Mouse (Mus musculus): ENCODE data around the gene Kcnb1.

Kcnb1 gene

DNA sequence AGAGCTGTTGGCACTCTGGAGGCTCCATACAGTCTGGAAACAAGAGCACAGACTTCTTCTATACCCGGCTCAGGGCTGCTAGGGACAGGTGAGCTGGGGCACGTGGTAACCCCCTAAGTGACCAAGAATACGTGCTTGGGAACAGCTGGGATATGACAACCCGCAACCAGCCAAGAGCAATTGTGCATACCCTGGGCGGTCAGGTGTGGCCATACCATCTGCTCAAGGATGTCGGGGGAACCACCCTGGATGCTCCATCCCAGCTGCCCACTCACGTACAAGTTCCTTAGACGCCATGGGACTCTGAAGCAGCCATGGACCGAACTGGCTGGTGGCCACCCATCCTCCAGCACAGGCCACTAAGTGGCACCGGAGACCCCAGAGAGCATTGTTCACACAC, 26.8 kb downstream of the Kcnb1 start:
- DNase-seq (ENCODE audit: low read depth), result no peak

DNA sequence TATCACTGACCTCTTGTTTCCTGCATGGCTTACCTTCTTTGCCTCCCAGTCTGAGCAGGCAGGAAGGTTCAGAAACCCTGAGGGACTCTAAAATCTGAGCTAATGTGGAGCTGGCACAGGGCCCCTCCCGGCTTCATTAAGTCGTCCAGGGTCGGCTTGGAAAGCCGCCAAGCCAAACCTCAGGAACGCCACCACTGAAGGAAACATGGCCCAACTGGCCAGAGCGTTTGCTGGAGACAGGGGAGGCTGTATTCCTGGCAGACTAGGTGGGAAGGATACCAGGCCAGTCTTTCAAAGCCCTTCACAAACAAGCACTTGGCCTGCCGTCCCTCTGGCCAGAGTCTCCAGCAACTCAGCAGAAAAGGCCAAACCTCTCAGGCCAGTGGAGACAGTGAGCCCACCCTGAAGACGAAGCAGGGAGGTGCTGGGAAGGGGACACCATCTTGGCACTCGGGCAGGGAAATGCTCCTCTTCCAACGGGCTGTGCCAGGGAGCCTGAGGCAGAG, 27.4 kb downstream of the Kcnb1 start:
- DNase-seq (ENCODE audit: low read depth), result no peak

DNA sequence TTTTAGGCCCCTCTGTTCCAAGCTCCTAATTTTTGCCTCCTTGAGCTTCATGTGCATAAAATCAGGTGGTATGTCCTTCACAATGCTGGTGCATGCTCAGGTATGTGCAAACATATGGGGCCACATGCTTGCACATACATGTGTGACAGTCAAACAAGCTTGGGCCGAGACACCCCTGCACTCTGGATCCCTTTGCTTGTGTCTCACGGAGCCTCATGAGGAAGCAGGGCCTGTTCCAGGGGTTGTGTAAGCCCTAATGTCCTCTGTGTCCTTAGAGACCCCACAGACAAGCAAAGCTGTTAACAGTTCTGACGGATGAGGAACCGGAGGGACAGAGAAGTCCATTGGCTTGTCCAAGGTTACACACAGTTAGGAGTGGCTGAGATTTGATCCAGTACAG, 30.2 kb downstream of the Kcnb1 start:
- no peak for DNase-seq (ENCODE audit: low read depth)

DNA sequence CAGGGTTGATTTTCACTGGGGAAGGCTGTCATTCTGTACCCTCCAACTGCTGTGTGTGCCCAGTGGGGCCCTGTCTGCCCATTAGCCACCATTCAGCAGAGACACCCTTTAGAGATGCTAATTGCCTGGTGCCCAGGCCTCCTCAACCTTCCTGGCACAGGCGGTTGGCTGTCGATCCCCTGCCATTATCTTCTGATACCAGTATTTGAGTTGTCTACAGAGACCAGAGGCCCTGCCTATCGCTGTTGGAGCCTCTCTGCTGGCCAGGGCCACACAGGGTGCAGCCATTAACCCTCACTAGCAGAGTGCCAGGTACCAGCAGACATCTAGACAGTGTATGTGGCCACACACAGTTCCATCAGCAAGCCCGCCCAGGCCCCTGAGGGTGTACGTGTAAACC, 31.2 kb downstream of the Kcnb1 start:
- no peak for DNase-seq (ENCODE audit: low read depth)

DNA sequence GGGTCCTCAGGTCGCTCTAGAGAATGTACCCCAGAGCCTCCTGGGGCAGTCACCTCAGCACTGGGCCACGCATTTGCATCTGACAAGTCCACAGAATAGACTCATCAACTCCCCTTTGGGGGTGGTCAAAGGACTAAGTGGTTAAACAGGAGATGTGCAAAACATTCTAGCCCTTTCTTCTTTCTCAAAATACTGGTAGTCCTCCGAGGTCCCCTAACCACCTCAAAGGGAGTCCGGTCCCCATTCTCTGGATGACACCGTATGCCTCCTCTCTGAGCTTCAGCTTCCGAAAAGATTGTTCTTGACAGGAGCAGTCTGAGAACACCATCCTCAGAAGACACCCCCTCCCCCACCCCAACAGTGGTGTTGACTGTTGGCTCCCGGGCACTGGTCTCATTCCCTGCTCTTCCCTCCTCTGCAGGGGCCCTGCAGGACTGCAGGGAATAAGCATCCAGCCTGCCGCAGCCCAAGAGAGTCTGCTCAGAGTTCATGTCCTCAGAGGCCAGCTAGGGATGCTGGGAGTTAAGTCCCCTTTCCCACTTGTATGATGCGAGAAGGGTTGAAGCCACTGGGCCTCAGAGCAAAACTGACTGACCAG, 33.7 kb downstream of the Kcnb1 start:
- DNase-seq (ENCODE audit: low read depth), result no peak

DNA sequence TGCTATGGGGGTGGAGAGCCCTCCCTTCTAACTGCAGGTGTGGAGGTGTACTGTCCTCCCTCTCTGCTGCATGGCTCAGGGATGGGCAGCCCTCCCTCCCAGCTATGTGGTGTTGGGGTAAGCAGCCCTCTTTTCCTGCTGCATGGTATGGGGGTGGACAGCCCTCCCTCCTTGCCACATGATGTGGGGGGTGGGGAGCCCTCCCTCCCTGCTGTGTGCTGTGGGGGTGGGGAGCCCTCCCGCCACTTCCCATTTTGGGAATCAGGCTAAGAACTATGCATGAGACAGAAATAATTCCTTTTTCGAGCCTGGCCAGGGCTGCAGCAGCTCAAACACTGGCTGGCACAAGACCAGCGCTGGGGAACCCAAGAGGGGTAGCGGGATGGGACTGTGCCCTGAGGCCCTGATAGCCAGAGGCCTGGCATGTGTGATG, 34.4 kb downstream of the Kcnb1 start:
- DNase-seq (ENCODE audit: low read depth), result no peak

DNA sequence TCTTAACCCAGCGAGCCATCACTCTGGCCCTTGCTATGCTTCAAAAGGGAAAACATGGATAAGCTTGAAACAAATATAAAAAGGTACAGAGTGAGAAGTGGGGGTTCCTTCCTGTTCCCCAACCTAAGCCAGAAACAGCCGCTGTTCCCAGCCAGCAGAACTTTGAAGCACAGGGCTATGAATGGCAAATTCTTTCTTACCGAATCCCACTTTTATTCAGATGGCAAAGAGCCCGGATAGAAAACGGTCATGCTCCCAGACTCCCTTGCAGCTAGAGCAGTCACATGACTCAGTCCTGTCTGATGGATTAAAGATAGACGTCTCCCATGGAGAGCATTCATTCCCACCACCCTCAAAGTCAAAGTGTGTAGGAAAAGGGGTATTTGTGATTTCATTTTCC, 39.1 kb downstream of the Kcnb1 start:
- DNase-seq (ENCODE audit: low read depth), result no peak

DNA sequence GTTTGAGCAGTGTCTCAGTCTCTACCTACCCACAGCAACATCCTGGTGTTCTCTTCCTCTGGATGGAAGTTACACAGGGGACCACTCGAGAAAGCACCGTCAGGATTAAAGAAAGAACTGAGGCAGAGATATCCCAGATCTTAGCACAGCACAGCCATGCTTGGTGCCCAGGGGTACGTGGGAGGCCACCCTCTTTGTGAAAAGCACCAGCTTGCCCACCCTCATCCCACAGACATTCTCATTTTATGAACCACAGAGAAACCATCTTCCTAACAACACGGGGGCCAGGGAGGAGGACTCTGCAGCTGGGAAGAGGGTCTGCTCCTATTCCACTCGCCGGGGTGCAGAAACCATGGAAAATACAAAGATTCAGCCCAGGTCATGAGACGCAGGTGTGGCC, 39.8 kb downstream of the Kcnb1 start:
- no peak for DNase-seq (ENCODE audit: low read depth)

DNA sequence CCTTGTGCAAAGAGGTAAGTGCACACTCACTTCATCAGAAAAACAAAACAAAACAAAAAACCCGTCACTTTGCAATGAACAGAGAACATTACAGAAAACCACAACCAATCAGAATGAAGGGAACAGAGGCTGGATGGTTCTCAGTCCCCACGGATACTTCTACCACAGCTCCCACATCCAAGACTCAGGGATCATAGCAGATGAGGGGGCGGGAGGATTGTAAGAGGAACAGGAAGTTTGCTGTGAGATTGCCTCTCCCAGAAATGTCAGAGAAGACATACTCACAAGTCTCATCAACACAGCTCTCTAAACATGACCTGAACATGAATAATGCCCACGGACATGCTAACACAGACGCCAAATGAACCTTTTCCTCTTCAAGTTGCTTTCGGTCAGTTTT, 40.9 kb downstream of the Kcnb1 start:
- DNase-seq (ENCODE audit: low read depth), result no peak

DNA sequence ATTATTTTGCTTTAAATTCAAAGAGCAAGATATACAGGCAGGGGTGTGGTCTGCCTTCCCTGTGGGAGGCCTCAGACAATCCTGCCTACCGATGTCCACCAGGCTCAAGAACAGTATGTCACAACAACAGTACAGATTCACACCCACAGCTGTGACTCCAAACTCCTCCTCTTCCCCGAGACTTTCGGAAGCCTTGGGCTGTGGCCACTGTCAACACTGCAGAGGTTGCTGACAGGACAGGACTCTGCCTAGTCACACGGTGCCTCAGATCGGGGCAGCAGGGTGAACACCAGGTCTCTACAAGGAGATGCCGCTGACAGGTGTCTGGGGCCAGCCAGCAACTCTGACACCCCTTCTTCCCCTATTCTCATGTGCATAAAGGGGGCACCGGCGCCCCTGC, 42.2 kb downstream of the Kcnb1 start:
- DNase-seq (ENCODE audit: low read depth), result no peak

DNA sequence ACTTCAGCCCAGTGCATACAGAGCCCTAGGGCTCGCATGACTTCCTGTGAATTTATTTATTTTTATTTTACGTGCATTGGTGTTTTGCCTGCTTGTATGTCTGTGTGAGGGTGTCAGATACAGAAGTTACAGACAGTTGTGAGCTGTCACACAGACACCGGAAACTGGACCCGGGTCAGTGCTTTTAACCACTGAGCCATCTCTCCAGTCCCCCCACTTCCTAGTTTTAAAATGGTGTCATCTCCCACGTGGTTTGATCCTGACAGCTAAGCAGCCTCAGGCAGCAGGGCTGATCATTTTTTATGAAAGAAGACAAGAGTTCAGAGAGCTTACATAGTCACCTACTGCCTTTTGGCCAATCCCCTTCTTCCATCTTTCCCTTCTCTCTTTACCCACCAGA, 44.1 kb downstream of the Kcnb1 start:
- no peak for DNase-seq (ENCODE audit: low read depth)

DNA sequence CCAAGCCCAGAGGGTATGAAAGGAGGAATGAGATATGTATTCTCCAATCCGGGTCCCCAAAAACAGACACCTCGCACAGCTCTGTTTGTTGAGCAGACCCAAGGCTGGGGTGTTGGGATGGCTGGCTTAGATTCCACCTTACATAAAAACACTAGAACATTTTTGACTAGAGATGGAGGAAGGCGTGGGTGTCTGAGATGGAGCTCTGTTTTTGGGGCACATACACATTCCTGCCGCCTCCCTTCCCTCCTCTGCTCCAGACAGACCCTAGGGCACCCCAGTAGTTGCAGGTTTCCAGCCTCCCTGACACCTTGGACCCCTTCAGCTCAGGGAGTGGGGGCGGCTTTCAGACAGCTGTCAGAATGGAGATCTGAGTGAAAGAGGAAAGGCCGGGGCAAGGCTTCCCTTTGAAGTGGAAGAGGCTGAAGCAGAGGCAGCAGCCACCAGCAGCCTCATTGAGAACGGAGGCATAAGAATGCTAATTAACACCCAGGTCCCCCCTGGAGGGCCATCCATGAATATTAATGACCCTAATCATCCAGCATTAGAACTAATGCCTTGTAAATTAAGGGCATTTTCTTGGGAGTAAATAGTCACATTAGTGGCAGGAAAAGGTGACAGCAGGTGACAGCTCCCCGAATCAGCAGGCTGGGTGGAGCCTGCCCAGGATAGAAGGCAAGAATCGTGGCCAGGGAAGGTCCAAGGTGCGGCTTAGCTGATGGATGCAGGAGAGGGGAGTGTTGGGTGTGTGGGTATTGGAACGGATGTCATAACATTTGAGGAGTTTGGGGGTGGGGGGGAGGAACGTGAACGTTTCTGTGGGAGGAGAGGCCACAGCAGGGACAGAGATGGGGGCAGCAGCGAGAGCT, 45.3 kb downstream of the Kcnb1 start:
- DNase-seq (ENCODE audit: low read depth), result no peak

DNA sequence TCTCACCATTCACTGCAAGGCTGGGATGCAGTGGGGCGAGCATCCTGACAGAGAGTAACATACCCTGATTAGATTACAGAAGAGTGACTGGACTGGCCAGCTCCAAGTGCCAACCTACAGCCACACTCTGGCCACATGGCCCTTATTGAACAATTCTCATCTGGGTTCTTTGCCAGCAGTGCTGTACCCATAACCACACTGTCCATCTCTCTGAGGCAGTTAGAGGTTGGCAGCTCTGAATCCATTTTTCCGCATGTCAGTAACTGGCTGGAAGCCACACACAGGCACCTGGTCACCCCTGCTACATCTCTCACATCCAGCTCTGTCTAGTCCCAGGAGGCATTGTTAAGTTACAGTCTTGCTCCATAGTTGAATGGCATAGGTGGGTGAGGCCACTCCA, 46.0 kb downstream of the Kcnb1 start:
- DNase-seq (ENCODE audit: low read depth), result no peak

DNA sequence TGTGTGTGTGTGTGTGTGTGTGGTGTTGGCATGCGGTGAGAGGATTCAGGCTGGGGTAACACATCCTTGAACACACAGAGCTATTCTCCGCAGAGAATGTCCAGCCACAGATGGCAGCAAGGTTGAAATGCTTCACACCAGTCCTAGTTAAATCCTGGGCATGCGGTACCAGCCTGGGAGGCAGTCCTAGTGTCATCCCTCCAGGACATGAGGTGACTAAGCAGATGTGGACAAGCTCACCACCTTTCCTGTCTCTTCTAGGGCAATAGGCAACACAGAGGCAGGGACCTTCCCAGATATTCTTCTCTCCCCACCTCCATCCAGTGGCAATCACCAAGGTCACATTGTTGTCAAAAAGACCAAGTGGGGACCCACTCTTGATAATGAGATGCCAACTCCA, 47.7 kb downstream of the Kcnb1 start:
- DNase-seq (ENCODE audit: low read depth), result no peak

DNA sequence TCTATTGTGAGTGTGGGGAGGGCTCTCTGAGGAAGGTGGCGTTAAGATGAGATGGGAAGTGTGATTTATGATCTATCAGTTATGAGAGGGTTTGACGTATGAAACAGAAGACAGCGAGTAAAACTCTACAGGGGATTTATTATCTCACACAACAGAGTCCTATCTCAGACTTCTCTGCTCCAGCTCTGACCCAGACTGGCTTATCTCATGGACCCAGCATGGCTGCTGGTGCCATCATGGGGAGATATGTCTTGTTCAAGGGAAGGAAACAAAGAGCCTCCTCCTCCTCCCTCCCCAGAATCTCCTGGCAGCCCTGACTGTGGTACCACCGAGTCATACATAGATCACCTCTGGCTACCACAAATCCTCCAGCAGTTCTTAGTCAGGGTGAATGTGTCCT, 48.1 kb downstream of the Kcnb1 start:
- peak; percentile 6 for DNase-seq (ENCODE audit: low read depth)

DNA sequence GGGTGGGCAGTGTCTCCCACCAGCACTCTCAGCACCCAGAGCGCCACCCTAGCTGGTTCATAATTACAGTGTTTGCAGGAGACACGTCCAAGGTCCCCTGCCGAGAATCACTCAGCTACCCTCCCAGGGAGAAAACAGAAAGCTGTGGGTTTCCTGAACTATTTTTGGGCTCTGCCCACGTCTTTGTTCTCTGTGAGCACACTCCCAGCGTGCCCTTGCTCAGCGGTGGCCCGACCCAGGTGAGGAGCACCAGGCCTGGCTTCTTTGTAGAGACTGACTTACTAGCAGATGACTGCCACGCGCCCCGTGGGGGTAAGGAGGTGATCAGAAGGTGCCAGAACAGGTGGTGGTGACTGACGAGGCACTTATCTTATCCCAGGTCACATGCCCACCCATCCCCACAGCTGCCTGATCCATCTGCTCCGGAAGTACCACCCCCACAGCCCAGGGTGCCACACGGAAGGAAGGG, 50.1 kb downstream of the Kcnb1 start:
- no peak for DNase-seq (ENCODE audit: low read depth)

DNA sequence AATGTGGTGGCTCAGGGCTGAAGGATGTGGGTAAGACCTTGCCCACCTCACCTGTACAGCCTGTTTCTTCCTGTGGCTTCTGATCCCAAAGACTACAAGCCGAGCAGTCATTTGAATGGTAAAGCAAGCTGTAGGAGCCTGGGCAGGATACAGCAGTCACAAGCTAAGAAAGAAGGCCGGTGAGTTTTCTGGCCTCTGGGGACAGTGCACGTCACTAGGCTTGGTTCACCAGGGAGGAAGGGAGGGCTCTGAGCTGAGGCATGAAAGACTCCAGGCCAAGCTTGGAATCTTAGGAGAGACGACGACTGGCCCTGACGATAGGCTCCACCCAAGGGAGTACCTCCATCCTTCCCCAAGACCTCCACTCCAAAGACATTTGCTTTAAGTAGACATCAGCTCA, 51.3 kb downstream of the Kcnb1 start:
- DNase-seq (ENCODE audit: low read depth), result no peak

DNA sequence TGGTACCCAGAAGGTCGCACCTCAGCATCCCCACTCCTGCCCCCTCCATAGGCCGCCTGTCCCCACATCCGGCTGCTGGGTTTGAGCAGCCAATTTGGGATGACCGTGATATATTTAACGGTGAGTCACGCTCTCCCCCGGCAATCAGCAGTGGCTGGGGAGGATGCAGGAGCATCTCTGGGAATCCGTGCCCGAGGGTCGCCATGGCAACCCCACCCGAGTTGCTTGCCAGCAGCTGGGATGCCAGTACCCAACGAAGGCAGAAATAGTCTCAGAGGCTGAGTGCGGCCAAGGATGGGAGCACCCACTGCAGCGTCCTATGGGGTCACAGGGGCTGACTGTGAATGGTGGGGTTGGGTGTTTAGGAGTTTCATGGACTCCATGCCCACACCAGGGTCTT, 53.0 kb downstream of the Kcnb1 start:
- no peak for DNase-seq (ENCODE audit: low read depth)

DNA sequence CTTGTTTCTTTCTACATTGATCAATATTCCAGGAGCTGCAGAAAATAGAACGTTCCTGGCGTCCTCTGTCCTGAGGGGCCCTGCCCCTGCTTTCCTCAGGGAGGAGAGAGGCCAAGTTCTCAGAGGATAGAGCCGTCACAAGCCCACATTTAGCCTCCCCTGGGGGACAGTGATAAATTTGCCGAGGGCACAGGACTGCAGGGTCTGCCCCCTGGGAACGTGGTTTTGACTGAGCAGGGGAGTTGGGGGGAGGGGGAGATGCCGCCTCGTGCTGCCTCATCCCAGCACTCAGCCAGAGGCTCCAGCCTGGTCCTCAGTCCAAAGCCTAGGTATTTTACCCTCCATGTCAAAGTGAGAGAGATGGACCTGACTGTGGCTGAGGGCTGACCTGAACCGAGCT, 57.9 kb downstream of the Kcnb1 start:
- DNase-seq (ENCODE audit: low read depth), result no peak

DNA sequence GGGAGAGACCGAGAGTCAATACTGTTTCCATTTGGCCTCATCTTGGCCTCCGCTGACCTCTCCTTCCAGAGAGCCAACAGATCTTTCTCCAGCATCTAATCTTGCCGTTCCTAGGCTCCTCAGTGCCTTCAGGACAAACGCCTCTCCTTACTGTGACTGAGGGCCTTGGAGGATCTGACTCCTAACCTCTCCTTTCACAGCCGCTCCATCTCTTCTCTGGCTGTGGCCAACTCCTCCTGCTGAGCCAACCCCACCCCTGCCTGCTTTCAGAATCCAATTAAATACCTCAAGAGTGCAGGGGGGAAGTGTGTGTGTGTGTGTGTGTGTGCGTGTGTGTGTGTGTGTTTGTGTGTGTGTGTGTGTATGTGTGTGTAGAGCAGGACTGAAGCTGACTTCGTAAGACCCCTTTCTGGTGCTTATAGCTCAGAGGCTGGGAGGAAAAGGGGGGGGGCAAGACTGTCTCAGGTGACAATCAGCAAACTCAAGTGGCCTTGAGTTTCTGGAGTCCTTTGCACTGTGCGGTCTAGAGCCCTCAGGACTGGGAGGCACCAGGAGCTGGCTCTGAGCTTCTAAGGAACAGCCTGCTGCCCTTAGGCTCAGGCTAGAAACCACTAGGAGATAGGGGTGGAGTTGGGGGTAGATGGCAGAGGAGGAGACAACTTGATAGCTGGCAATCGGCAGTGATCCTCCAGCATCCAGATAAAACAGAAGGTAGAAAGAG, 59.7 kb downstream of the Kcnb1 start:
- DNase-seq (ENCODE audit: low read depth), result no peak

DNA sequence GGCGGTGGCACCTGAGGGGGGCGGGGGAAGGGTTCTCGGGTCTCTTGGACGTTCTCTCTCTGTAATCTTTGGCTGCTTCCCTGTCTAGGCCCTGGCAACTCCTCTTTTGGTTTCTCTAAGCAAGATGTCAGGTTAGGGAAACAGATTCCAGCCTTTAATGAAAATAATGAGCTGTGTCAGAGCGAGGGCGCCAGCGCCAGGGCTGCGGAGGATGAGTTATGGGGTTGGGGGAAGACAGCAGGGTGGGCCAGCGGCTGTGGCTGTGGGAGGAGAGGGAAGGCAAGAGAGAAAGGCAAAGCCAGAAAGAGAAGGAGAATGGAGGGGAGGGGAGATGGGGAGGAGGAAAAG, 60.4 kb downstream of the Kcnb1 start:
- DNase-seq (ENCODE audit: low read depth), result no peak

DNA sequence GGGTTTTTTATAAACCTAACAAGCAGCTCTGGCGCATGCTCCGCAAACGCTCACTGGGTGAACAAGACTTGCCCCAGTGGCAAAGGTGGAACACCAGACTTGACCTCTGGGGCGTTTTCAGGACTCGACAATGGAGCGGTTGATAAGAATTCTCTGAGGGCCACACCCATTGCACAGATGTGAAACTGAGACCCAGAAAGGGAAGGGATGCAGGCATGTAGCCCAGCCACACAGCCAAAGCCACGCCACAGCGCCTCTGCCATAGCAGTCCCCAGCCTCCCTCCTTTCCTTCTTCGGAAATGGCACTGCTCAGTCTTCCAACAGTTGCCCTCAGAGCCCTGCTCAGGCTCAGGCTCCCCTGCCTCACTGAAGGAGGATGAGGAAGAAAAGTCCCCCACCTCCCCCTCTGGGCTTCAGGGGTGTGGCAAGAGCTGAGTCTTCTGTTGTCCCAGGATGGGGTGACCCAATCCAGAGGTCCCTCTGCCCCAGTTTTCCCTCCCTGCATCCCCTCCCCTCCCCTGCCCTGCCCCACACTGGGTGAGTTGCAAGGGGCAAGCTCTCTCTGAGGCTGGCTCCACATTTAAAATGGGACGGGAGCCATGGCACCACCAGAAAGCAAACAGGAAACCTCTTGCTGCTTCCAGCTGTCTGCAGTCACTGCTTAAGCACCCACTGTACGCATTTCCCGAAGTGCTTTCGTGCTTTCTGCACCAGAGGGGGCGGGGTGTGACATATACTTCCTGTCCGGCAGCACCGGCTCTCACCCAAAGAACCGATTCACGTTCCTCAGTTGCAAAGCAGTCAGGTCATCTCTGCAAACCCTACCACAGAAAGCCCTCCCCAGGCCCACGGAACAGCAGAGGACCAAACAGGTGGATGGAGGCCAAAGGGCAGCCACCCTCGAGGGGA, 61.0 kb downstream of the Kcnb1 start:
- DNase-seq (ENCODE audit: low read depth), result no peak
